Mouse (Mus musculus): Measurements from ENCODE around the gene Trp53rkb.

DNA sequence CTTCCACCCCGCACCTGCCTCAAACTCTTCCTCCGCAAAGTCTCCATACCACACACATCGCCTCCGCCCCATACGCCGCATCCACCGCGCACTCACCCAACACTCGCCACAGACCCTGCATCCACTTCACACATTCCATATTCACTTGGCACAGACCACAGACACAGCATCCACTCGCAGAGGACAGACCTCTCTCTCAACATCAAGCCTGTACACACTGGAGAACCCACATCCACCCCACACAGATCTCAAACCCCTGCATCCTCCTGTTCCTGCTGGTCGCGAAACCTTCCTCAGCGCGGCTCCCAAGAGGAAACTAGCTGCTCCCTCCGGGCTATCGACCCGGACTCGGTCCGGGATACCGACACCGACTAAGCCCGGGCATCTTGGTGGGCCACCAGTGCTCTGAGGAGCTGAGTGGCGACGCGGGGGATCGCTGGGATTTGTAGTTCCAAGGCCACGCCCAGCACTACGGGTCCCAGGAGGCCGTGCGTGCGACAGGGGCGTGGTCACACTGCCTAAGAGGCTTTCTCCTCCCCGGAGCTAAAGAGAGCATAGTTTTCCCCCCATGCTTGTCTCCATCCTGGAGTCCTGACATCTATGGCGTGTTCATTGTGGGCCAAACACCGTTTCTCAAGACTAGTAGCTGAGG is 5.9 kb upstream of the Trp53rkb start:
- TF ChIP-seq CTCF (IDR thresholded peaks at IDR 0.05; ENCODE audit: low read depth) (0 out of 2 replicates have a peak, but pooled peaks have one; percentile 2), EP300 (IDR thresholded peaks at IDR 0.05; ENCODE audit: low read depth) (no peak)
